Mouse (Mus musculus): Measurements from ENCODE around the gene Syngr3.

DNA sequence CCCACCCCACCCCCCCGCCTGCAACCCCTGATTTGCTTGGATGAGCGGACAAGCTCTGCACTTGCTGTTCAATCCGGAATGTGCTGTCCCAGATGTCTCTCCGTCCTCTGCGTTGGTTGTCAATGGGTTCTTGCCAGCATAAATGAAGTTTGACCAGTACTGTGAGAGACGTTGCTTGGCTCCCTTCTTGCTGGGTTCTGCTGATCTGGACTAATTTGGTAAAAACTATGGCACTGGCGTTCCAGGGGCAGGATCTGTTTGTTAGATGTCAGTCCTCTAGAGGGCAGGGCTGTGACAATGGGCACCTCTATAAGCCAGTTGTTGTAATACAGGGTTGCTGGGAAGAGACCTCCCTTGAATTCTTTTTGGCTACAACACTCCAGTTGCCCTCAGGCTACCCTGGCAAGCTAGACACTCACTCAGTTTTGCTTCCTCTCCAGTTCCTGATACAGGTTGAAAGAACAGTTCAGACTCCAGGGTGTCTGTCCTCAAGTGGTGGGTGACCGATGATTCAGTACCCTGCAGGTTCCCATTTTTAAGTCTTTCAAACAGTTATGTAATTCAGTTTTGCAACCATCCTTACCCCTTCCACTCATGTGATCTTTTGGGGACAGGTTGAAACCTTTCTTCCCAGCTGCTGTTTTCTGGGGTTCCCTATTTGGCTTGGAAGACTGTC lies 47.5 kb upstream of the Syngr3 start:
- TF ChIP-seq MAFK (IDR thresholded peaks at IDR 0.05; ENCODE audit: insufficient read depth, low read depth, low read length) (no peak), HCFC1 (IDR thresholded peaks at IDR 0.05; ENCODE audit: borderline replicate concordance, insufficient read depth, low read length) (no peak), ZC3H11A (IDR thresholded peaks at IDR 0.05; ENCODE audit: borderline replicate concordance, low read depth, low read length) (no peak), ZNF384 (IDR thresholded peaks at IDR 0.05; ENCODE audit: low read depth, low read length) (no peak), CHD2 (IDR thresholded peaks at IDR 0.05; ENCODE audit: low read depth, low read length) (no peak)
